Mouse (Mus musculus) liver, embryonic 15.5 days (tissue): ENCODE measurements around the gene Tmem9b. TPM values are rescaled to one million over a fixed set of nuclear protein-coding genes. Genes with fewer than 3 reads are reported as not detected.

Experiments used
- ATAC-seq: fragments of 200-750 bp; cut with Nextera tagmentation; 2 replicates; pipeline ENCODE4 v1.8.0; 2017; ENCODE audit warnings: moderate number of reproducible peaks, mild to moderate bottlenecking, moderate library complexity; ENCODE audit not compliant: insufficient read depth
- H3K27ac ChIP-seq: fragments of 300-500 bp; sonication (generic); replicated peaks from 2 replicates; pipeline ENCODE4 v1.5.1; 2015; ENCODE audit warnings: mild to moderate bottlenecking, inconsistent platforms
- H3K27me3 ChIP-seq: fragments of 300-500 bp; sonication (generic); 2 replicates; pipeline ENCODE4 v1.6.1; 2015; ENCODE audit warnings: mild to moderate bottlenecking, inconsistent platforms
- H3K36me3 ChIP-seq: fragments of 300-500 bp; sonication (generic); replicated peaks from 2 replicates; pipeline ENCODE4 v1.6.1; 2015; ENCODE audit warnings: moderate library complexity, mild to moderate bottlenecking, inconsistent platforms
- H3K4me1 ChIP-seq: fragments of 300-500 bp; sonication (generic); replicated peaks from 2 replicates; pipeline ENCODE4 v1.6.1; 2015; ENCODE audit warnings: inconsistent platforms
- H3K4me2 ChIP-seq: fragments of 300-500 bp; sonication (generic); 2 replicates; pipeline ENCODE4 v1.6.1; 2015; ENCODE audit warnings: moderate library complexity, mild to moderate bottlenecking, inconsistent platforms
- H3K4me3 ChIP-seq: fragments of 300-500 bp; sonication (generic); replicated peaks from 2 replicates; pipeline ENCODE4 v1.5.1; 2015; ENCODE audit warnings: mild to moderate bottlenecking, inconsistent platforms
- H3K9ac ChIP-seq: fragments of 300-500 bp; sonication (generic); 2 replicates; pipeline ENCODE4 v1.6.1; 2015; ENCODE audit warnings: moderate library complexity, mild to moderate bottlenecking, inconsistent platforms
- H3K9me3 ChIP-seq: fragments of 300-500 bp; sonication (generic); replicated peaks from 2 replicates; pipeline ENCODE4 v1.6.1; 2016; ENCODE audit warnings: inconsistent platforms
- WGBS: fragments of 180-500 bp; shearing (Covaris S2); methylation state at CpG from one replicate; pipeline ENCODE4 v1.1.7; 2015; ENCODE audit warnings: mixed read lengths; ENCODE audit not compliant: insufficient replicate concordance; 5-methylcytosine and 5-hydroxymethylcytosine counted together
- polyA plus RNA-seq: library from polyadenylated mRNA; unstranded; fragments of >200 nt; fragmentation: Nextera tagmentation; extraction: Ambion mirVana; gene quantifications from 2 replicates; pipeline ENCODE4 v1.2.1, GENCODE M21; 2015

Gene Tmem9b
- polyA plus RNA-seq, 1 experiment from 2014 or later: 30.5 TPM

DNA sequence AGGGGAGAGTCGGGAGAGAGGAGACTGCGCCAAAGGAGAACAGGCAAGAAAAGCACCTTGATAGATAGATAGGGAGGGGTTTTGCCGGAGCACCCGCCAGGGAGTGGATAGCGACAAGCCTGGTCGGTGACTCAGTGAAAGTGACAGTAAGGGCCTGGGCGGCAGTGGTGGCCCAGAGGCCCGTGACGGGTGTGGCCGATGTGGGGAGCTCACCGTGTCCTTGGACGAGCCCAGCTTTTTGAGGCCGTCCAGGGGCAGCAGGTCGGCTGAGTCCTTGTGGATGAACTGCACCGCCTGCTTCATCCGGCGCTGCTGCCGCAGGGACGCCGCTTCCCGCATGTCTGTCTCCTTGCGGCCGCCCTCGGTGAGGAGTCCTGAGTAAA, 28.4 kb upstream of the Tmem9b start:
- peak; percentile 73 for ATAC-seq
- WGBS: 2% methylated on average over 24 of the region's 24 CpGs
- no peak overlapping the region for H3K27ac ChIP-seq
- no peaks in the 10 kb centered on the region for H3K36me3 ChIP-seq
- peak overlapping the region; percentile 40; the same call in 1 of the 2 replicates for H3K9ac ChIP-seq
- H3K27me3 ChIP-seq: peaks cover 74% of the 10 kb centered on the region
- H3K9me3 ChIP-seq: no peaks in the 10 kb centered on the region
- H3K4me2 ChIP-seq: peak overlapping the region; percentile 88
- peaks cover 16% of the 10 kb centered on the region for H3K4me1 ChIP-seq
- peak overlapping the region; percentile 55 for H3K4me3 ChIP-seq

DNA sequence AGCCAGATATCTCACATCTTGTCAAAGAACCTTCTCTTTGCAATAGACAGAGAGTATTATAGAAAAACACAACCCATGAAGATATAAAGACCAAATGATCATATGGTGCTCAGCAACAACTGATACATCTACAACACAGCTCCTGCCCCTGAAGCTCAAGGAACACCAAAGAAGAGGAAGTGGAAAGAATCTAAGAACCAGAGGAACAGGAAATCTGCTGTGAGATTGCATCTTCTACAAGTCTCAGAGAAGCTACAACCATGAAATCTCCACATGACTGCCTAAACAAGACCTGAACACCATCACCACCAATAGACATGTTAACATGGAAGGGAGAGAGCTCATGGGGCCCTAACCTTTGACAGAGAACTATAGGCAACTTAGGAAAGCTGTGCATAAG, 19.6 kb upstream of the Tmem9b start:
- Histone ChIP-seq H3K27me3 (peaks cover 4% of the 10 kb centered on the region; the same call in 1 of the 2 replicates), H3K4me1 (peaks cover 22% of the 10 kb centered on the region), H3K9ac (no peak overlapping the region), H3K4me3 (no peak overlapping the region), H3K9me3 (no peaks in the 10 kb centered on the region), H3K36me3 (no peaks in the 10 kb centered on the region), H3K4me2 (no peak overlapping the region), H3K27ac (no peak overlapping the region)
- no peak for ATAC-seq

DNA sequence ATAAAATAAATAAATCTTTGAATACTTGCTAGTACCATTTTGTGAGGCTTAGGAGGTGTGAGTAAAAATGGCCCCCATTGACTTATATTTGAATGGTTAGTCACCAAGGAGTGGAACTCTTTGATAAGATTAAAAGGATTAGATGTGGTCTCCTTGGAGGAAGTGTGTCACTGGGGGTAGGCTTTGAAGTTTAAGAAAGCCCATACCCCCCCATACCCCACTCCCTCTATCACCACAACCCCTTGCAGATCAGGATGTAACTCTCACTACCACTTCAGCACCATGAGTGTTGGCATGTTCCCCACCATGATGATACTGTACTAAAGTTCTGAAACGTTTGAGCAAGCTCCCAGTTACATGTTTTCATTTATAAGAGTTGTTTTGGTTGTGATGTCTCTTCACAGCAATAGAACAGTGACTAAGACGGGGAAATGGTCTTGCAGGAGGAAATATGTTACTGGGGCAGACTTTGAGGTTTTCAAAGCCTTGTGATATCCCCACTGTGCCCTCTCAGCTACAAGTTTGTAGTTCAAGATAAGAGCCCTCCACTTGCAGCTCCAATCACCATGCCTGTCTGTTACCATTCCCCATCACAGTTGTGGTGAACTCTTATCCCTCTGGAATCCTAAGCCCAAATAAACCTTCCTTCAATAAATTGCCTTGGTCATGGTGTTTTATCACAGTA, 16.2 kb upstream of the Tmem9b start:
- H3K4me3 ChIP-seq: no peak overlapping the region
- no peak overlapping the region for H3K9ac ChIP-seq
- H3K9me3 ChIP-seq: no peaks in the 10 kb centered on the region
- no peak overlapping the region for H3K4me2 ChIP-seq
- ATAC-seq: no peak
- no peaks in the 10 kb centered on the region for H3K27me3 ChIP-seq
- no peak overlapping the region for H3K27ac ChIP-seq
- H3K36me3 ChIP-seq: no peaks in the 10 kb centered on the region
- H3K4me1 ChIP-seq: peaks cover 31% of the 10 kb centered on the region
- 10% methylated on average over 2 of the region's 2 CpGs for WGBS

DNA sequence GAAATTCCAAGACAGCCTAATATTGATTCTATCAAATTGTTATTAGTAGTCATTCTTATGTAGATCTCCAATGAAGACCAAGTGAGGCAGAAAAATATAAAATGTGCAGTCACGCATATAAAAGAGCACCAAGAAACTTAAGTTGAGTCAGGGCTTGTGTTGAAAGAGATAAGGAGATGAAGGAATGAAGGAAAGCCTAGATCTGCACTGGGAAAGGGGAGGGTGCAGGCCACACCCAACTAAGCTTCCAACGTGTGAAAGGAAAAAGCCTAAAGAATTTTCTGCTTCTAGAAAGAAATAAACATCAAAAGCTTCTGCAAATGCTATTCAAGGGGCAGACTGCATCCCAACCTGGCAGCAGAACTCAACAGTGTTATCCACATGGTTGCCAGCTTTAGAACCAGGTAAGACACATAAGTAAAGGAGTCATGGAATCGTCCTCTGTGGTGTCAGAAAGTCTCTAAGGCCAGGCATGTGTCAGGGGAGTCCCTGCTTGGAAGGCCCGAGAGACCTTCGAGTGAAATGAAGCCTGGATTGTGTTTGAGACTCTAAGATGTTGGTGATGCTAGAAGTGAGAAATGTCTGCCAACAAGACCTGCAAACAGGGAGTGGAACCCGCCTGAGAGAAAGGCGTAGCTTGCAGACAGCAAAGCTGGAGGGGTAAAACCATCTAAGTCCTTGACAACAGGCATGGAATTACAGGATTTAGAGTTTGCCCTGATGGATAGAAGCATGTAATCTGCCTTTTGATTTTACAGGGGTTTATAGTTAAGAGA, 15.1 kb upstream of the Tmem9b start:
- peak overlapping the region; percentile 19; the same call in 1 of the 2 replicates for H3K27ac ChIP-seq
- H3K4me2 ChIP-seq: peak overlapping the region; percentile 42
- H3K9ac ChIP-seq: no peak overlapping the region
- 50% methylated on average over 7 of the region's 7 CpGs for WGBS
- peaks cover 31% of the 10 kb centered on the region for H3K4me1 ChIP-seq
- no peaks in the 10 kb centered on the region for H3K9me3 ChIP-seq
- H3K36me3 ChIP-seq: no peaks in the 10 kb centered on the region
- no peak overlapping the region for H3K4me3 ChIP-seq
- ATAC-seq: peak; percentile 86
- no peaks in the 10 kb centered on the region for H3K27me3 ChIP-seq

DNA sequence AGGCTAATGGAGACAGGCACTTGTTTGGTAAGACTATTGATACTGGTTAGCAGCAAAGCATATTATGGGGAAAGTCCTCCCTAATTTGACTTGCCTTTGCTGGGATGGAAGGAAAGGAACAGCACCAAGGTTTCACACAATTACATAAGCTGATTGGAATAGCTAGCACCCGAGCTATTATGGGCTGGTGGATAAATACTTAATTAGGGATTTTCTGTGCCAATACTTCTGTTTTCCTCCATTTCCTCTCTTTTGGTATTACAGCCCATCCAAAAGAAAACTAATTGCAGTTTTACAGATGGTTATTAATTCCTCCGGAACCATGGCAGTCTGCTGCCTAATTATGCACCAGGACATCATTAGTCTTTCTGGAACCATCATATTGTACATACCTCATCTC, 11.3 kb upstream of the Tmem9b start:
- Histone ChIP-seq H3K4me2 (no peak overlapping the region), H3K27ac (no peak overlapping the region), H3K4me1 (peaks cover 26% of the 10 kb centered on the region), H3K36me3 (no peaks in the 10 kb centered on the region), H3K9me3 (no peaks in the 10 kb centered on the region), H3K9ac (no peak overlapping the region), H3K27me3 (no peaks in the 10 kb centered on the region), H3K4me3 (no peak overlapping the region)
- no peak for ATAC-seq
- 51% methylated on average over 2 of the region's 2 CpGs for WGBS

DNA sequence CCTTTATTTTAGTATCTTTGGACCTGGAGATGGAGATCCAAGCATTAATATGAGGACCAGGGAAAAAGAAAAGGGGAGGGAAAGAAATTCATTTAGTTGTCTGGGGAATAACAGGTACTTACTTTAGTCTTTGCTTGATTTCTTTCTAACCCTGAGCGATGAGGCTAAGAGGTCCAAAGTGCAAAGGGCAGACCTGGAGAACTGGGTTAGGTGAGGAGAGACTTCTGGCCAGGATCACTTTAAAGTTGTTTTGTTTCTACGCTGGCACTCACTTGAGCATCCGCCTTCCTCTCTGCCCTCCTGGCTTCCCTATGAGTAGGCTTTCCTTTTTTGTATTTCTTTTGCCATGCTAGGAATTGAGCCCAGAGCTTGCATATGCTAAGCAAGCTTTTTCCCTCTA, 3.6 kb upstream of the Tmem9b start:
- Histone ChIP-seq H3K9ac (no peak overlapping the region), H3K9me3 (no peaks in the 10 kb centered on the region), H3K4me2 (no peak overlapping the region), H3K4me3 (no peak overlapping the region), H3K27me3 (no peaks in the 10 kb centered on the region), H3K27ac (no peak overlapping the region), H3K4me1 (peaks cover 26% of the 10 kb centered on the region), H3K36me3 (no peaks in the 10 kb centered on the region)
- no peak for ATAC-seq
- 80% methylated on average over 3 of the region's 3 CpGs for WGBS

DNA sequence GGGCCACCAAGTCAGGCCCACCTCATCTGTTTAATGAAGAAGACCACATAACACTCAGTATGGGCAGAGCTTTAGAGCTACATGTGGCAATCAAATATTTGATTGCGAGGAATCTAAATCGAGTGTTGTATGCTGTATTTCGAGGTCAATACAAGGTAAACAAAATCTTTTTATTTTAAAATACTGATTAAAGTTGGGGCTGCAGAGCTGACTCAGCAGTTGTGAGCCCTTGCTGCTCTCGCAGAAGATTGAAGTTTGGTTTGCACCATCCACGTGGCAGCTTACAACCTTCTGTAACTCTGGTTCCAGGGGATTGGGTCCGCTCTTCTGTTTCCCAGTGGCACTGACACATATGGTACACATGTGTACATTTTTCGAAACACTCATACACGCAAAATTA, 1.4 kb upstream of the Tmem9b start:
- Histone ChIP-seq H3K9ac (no peak overlapping the region), H3K4me2 (no peak overlapping the region), H3K36me3 (peaks cover 2% of the 10 kb centered on the region; the same call in 1 of the 2 replicates), H3K27me3 (no peaks in the 10 kb centered on the region), H3K9me3 (no peaks in the 10 kb centered on the region), H3K27ac (no peak overlapping the region), H3K4me3 (no peak overlapping the region), H3K4me1 (peaks cover 33% of the 10 kb centered on the region)
- ATAC-seq: no peak
- 71% methylated on average over 8 of the region's 8 CpGs for WGBS

DNA sequence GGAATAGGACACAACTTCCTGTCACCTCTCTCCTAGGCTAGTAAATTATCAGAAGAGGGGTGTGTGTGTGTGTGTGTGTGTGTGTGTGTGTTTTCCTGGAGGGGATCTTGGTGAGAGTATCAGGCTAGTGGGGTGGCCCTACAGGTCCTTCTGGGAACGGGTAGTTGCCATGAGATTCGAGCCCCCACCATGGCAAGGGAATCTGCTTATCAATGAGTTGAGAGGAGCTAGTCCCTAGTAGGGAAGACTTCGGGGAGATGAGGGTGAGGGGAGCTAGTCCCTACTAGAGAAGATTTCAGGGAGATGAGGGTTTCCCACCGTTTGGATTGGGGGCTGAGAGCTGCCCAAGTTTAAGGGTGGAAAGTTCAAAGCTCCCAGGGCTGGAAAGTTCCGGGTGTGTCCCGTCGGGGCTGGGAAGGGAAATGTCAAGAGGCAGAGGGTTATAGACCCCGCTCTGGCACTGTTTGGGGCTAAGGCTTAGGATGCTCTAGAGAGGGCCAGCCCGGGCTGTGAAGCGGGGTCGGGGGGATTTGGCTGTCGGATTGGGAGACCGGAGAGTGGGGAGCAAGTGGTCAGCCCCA, 1.2 kb downstream of the Tmem9b start:
- under 1% methylated on average over 13 of the region's 13 CpGs for WGBS
- Histone ChIP-seq H3K4me3 (peak overlapping the region; percentile 71), H3K9ac (peak overlapping the region; percentile 88), H3K4me2 (peak overlapping the region; percentile 91), H3K27ac (peak overlapping the region; percentile 84), H3K27me3 (no peaks in the 10 kb centered on the region), H3K4me1 (peaks cover 33% of the 10 kb centered on the region), H3K9me3 (no peaks in the 10 kb centered on the region), H3K36me3 (peaks cover 9% of the 10 kb centered on the region)
- ATAC-seq: peak; percentile 5; the same call in 1 of the 2 replicates

DNA sequence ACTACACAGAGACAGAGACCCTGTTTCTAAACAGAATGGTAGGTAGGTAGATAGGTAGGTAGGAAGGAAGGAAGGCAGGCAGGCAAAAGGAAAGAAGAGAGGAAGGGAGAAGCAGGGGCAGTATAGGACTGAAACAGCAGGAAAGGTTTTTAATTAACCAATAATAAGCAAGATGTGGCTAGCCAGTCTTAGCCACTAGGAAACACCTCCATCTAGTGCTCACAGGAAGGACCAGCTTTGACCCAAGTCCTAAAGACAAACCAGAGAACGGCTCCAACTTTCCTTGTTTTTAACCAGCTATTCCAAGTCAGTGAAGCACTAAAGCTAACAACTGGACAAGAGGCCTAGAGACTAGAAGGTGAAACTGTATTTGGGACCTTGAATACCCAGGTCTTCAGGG, 4.9 kb downstream of the Tmem9b start:
- no peak overlapping the region for H3K4me3 ChIP-seq
- 67% methylated on average over 1 of the region's 1 CpGs for WGBS
- no peak overlapping the region for H3K4me2 ChIP-seq
- H3K4me1 ChIP-seq: peaks cover 16% of the 10 kb centered on the region
- H3K36me3 ChIP-seq: peaks cover 36% of the 10 kb centered on the region
- ATAC-seq: no peak
- H3K27me3 ChIP-seq: no peaks in the 10 kb centered on the region
- no peak overlapping the region for H3K9ac ChIP-seq
- H3K27ac ChIP-seq: no peak overlapping the region
- H3K9me3 ChIP-seq: no peaks in the 10 kb centered on the region

DNA sequence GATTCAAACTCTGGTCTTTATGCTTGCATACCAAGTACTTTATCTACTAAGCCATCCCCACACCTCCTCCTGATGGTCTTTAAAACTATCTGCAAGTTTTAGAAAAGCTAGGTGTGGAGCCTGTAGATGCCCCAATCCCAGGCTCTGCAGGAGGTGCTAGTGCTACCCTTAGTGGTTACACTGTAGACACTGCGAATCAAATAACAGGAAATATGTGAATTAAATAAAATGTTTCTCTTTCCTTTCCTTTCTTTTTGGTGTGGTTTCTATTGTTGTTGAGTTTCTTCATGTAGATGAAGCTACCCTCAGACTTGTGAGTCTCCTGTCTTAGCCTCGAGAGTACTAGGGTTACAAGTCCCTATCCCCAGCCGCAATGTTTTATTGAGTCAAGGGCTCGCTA, 11.0 kb downstream of the Tmem9b start:
- H3K9me3 ChIP-seq: no peaks in the 10 kb centered on the region
- H3K27me3 ChIP-seq: no peaks in the 10 kb centered on the region
- 72% methylated on average over 4 of the region's 4 CpGs for WGBS
- ATAC-seq: no peak
- no peaks in the 10 kb centered on the region for H3K4me1 ChIP-seq
- no peak overlapping the region for H3K9ac ChIP-seq
- peaks cover 53% of the 10 kb centered on the region for H3K36me3 ChIP-seq
- H3K4me2 ChIP-seq: no peak overlapping the region
- H3K27ac ChIP-seq: no peak overlapping the region
- H3K4me3 ChIP-seq: no peak overlapping the region

DNA sequence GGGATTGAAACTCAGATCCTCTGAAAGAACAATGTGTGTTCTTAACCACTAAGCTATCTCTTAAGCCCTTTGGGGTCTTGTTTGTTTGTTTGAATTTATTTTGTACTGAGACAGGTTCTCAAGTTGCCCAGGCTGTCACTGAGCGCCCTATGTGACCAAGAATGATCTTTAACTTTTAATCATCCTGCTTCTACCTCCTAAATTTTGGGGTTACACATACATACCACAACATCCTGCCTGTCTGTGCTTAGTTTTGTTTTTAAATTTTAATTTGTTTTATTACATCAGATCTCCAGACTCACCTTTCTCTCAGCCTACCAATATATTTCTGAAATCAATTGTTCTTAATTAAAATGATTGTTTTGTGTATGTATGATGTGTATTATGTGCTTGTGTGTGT, 11.6 kb downstream of the Tmem9b start:
- H3K9ac ChIP-seq: no peak overlapping the region
- no peak overlapping the region for H3K4me3 ChIP-seq
- no peak overlapping the region for H3K27ac ChIP-seq
- peaks cover 58% of the 10 kb centered on the region for H3K36me3 ChIP-seq
- no peaks in the 10 kb centered on the region for H3K9me3 ChIP-seq
- H3K27me3 ChIP-seq: no peaks in the 10 kb centered on the region
- no peaks in the 10 kb centered on the region for H3K4me1 ChIP-seq
- 80% methylated on average over 1 of the region's 1 CpGs for WGBS
- ATAC-seq: no peak
- H3K4me2 ChIP-seq: no peak overlapping the region
